Mouse (Mus musculus): Measurements from ENCODE around the gene Qsox2.

Qsox2 gene

DNA sequence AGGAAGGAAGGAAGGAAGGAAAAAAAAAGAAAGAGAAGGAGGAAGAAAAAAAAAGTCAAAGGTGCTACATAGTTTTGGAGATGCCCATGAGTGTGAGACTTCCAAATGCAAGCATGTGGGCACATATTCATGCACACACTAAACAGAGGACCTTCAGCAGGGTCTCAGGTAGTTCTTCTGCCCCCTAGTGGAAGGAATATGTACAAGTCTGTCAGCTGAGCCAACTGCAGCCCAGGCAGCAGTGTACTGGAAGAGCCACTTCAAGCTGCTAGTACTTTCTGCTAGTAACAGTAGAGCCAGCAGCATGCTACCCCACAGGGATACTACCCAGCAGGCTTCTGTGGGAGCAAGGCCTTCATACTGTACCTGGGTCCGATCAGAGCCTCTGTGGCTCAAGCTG, 9.5 kb downstream of the Qsox2 start:
- in situ Hi-C loops (cut with MboI; ENCODE audit: unreplicated experiment in 2 of 2) = no loop called here

DNA sequence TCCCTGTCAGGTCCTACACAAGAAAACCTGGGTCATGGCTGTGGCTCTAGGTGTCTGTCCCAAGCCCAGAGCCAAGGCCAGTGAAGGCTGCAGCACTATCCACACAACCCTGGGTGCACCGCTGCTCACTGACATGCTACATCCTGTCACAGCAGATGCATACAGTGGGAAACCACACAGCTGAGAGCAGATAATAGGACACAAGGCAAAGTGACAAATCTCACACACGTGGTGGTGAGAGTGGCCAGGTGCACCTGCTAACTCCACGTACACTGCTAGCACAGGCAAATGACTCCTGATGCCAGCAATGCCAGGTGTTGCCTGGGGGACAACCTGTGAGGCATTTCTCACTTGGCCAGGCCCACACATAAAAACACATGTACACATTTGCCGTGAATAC, 12.1 kb downstream of the Qsox2 start:
- in situ Hi-C loops (cut with MboI; ENCODE audit: unreplicated experiment in 2 of 2) = no loop called here

DNA sequence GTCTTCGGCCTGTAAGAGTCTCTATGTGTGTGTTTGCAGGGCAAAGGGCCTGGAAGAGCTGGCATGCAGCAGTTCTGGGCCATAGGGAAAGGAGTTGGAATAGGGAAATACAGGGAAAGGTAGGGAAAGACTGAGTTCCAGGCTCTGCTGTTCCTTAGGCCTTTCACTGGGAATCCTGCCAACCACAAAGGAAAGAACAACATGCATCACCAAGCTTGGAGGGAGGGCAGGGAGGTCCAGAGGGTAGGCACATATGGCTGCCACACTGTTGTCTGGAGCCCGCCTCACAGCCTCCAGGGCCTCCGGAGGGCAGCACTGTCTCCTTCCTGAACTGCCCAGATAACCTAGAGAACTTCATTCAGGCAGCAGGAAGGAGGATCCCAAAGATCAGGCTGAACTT, 13.4 kb downstream of the Qsox2 start:
- in situ Hi-C loops (cut with MboI; ENCODE audit: unreplicated experiment in 2 of 2) = no loop called here

DNA sequence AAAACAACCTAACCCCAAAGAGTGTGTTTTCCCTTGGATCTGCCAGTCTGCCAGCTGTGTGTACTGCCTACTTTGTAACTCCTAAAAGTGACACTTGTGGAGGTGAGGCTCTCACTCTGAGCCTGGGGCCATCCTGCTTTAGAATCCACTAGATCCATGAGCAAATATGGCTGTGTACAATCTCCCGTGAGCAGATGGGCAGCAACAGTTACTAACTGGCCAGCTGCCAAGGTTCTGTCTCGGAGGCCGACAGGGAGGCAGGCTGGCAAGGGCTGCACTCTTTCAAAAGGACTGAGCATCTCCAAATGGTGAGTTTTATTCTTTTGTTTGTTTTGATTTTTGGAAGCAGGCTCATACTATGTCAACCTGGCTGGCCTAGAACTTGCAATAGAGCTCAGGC, 22.8 kb downstream of the Qsox2 start:
- in situ Hi-C loops (cut with MboI; ENCODE audit: unreplicated experiment in 2 of 2) = no loop called here

DNA sequence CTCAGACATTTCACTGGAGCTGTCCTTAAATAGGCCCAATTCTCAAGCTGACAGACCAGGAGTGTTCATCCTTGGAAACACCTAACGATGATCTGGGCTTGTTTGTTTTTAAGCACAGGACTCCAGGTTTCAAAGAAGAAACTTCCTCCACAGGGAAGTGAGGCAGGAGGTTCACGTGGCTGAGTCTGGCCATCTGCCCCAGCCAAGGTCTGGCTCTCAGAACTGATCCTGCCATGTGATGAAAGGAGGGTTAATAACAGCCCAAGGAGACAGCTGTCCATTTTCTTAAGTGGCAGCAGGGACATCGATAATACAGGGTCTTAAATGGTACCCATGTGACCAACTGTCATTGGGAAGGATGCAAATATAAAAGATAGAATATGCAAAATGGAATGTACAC, 27.8 kb downstream of the Qsox2 start:
- in situ Hi-C loops (cut with MboI; ENCODE audit: unreplicated experiment in 2 of 2) = no loop called here

DNA sequence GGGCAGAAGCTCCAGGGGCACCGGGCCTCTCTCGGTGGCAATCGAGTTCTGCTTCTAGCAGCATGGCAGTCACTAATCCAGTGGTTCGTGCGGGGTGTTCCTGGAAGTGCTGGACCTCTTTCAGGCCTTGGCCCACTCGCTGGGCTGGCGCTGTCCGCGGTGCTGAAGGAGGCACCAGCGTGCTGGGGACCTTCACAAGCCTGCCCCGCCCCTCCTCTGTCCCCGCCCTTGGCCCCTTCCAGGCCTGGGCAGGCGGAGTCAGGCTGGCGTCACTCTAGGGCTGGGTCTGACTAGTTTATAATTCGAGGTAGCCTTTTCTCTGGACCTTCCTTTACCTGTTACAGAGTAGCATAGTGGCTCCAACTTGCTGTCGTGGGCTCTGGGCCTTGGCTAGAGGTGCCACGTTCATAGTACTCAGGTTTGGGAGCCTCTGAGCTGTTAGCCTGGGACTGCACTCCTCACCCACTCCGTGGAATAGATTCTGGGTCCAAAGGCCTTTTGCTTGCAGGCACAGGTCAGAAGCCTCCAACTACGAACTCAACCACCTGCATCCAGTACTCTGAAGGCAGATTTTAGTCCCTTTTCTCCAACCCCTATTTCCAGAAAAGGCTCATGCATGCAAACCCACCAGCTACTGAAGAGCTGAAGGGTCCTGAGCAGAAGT, 29.1 kb downstream of the Qsox2 start, which contains the start of gene Lhx3:
Lhx3 (minus strand) TSS at position 164 of the 664 bp plus-strand sequence.
- in situ Hi-C loops (cut with MboI; ENCODE audit: unreplicated experiment in 2 of 2) = no loop called here

DNA sequence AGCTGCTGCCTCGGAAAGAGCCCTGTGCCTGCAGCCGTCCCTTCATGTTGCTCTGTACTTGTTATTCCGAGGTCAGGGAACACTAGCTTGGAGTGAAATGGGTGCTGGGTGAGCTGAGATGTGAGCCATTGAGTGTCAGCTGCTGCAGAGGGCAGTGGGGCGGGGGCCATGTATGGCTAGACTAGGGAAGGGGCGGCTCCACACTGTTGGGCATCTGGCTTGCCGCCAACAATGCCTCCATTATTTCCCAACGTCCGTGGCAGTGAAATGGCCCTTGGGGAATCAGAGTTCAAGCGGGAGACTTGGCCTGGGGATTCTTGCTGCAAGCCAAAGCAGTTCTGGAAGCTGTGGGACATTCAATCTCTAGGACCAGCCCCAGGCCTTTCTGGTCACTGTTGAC, 29.8 kb downstream of the Qsox2 start:
- in situ Hi-C loops (cut with MboI; ENCODE audit: unreplicated experiment in 2 of 2) = no loop called here

DNA sequence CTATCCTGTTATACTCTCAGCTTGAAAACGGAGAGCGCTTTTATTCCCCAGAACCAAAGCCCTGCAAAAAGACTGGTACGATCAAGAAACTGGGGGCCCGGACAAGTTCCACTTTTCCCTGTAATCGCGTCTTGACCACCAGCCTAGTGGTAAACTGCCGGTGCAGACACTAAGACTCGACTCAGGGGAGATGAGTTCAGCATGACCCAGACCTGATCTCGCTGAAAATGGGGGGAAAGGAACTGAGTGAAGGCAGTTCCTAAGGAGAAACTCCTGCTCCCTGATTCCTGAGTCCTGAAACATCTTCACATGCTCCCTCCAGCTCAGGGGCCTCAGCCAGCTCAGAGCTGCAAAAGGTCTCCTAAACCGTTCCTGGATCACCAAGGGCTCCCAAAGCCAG, 31.6 kb downstream of the Qsox2 start:
- in situ Hi-C loops (cut with MboI; ENCODE audit: unreplicated experiment in 2 of 2) = no loop called here

DNA sequence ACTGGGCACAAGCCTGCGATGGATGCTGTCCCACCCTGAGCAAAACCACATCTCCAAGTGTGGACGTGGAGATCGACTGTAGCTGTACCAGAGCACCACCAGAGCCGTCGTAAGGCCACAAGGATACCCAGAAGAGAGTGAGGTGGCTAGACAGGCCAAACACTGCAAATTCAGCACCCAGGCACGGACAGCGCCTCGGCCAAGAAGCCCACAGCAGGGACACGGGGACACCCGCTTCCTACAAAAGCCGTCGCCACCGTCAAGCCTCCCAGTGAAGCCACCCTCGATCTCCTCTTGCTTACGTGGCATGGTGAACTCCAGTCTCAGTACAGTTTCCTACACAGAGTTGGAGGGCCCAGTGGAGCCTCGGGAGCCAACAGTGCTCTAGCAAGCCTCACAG, 32.2 kb downstream of the Qsox2 start:
- in situ Hi-C loops (cut with MboI; ENCODE audit: unreplicated experiment in 2 of 2) = no loop called here

DNA sequence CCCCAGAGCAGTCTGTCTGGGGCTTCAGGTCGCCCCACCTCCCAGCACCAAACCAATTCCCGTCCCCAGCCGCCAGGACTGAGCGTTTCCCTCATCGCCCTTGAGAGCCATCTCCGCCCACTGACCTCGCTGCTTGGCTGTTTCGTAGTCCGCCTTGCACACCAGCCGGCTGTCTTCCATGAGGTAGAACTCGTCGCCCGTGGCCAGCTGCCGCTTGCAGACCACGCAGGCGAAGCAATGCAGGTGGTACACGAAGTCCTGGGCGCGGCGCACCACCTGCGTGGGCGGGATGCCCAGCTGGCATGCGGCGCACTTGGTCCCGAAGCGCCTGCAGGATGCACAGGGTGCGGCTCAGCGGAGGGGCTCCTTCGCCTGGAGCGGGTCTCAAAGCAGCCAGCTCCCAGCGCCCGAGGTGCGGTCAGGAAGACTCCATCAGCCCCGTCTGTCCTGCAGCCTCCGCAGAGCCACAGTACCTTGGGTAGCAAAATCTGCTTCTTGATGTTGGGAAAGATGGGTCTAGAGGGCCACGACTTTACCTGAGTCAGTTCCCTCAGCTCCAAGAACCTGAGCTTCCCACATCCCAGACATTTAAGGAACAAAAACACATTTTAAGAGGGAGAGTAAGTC, 34.4 kb downstream of the Qsox2 start:
- in situ Hi-C loops (cut with MboI; ENCODE audit: unreplicated experiment in 2 of 2) = no loop called here

DNA sequence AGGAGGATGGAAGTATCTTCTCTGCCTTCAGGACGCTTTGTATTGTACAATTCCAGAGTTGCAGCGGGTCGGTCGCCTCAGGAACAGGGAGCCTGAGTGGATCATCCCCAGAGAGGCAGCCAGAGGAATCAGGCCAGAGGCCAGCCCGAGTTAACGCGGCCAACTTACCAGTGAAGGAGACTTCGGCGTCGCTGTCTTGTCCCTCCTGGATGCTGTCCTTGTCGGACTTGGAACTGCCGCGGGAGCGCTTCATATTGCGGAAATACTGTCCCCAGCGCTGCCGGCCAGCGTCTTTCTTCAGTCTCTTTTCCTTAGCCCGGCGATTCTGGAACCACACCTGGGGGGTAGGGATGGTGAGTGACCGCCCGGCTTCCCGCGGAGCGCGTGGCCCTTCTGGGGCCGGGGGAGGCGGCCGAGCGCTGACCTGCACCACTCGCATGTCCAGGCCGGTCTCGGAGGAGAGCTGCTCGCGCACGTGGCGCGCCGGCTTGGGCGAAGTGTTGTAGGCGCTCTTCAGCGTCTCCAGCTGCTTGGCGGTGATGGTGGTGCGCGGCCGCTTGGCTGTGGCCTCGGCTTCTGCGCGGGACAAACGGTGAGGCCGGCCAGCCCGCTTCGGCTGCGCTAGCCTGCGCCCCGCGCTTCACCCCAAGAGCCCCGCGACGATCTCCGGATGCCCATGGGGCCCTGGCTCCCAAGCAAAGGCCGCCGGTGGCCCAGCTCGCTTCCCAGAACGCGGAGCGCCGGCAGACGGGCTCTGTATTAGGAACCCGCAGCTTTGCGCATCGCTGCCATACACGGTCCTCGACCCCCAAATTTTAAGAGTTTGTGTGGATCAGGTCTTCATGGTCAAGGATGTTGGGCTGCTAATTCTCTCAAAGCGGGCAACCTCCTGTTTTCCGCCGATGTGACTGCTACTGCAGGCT, 35.1 kb downstream of the Qsox2 start:
- in situ Hi-C loops (cut with MboI; ENCODE audit: unreplicated experiment in 2 of 2) = no loop called here

DNA sequence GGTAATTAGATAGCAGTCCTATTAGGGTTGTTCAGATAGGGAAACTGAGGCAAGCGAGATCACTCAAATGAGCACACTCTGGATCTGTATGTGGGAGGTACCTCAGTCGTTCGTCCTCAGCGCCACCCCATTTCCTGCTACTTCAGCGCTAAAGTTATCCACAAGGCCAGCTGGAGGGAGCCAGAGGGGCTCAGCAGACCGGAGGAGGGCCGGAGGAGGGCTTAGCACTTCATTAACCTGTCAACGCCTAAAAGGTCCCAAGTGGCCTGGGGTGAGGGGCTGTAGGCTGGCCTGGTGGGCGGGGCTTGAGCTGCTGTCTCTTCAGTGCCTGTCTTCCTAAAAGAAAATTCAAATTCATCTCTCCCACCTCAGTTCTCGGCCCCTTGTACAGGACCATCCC, 38.8 kb downstream of the Qsox2 start:
- in situ Hi-C loops (cut with MboI; ENCODE audit: unreplicated experiment in 2 of 2) = no loop called here

DNA sequence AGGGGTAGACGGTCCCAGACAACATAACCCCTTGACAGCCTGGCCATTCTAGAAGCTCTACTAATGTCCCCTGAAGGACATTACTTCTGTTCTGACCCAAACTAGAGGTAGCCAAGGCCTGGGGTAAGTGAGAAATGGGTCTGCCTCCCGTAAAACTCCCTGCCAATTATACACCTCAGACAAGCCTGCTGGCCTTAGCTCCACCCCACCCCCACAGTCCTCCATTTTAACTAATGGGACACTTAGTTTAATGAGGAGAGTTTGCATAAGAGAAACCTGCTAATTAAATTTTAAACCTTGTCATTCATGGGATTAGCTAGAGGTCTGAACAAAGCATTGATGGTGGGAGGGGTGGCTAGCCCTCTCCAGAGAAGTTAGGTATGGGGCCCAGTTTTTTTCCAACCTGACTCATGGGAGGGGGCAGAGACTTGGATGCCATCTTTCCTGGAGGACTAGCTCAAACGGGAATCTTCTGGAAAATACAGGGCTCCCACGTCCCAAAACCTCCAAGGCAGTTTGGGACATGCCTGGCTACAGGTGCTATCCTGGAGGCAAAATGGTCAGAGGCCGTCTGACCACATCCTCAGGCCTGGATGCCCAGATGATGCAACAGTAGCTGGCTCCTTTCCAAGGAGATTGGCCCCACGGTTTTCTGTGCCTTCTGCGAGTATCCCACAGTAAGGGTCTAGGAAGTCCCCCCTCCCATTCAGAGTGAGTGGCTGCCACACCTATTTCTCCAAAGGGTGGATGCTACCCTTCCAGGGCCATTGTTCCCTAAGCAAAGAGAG, 42.6 kb downstream of the Qsox2 start:
- in situ Hi-C loops (cut with MboI; ENCODE audit: unreplicated experiment in 2 of 2) = no loop called here

DNA sequence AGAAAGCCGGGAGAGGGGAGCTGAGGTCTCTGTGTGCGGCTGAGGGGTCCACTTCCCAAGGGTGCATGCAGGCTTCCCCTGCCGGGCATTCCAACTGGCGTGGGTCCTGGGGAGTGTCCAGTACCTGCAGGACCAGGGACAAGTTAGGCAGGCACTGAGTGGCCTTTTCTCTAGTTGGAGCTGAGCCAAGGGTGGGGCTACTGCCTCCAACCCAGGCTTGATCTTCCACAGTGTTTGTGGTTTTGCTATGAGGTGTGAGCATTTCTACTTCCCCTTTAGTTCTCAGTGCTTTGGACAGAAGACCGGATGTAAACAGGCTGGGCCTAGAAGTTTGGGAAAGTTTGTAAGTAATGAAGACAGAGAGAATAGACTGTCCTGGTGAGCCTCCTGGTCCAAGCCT, 48.8 kb downstream of the Qsox2 start:
- in situ Hi-C loops (cut with MboI; ENCODE audit: unreplicated experiment in 2 of 2) = loop anchor here in 1 of 2 experiments (10.0 kb wide), 1 partner anchor 376 kb away; no protein-coding TSS in a partner anchor

DNA sequence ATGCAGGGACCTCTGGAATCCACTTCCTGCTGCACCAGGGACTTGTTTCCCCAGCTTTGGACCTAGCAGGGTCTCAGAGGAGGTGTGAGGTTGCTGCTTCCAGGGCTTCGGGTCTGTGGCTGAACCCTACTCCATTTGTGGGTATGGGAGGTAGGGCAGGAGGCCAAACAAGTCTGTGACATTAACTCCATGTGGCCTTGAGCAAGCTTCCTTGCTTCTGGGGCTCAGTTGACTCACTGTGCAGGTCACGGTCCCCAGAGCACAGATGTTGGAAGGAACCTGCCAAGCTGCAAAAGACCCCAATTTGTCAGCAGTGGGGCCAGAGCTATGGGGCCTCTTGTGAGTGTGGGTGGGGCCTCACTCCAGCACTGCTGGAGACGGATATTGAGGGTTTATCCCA, 53.0 kb downstream of the Qsox2 start:
- in situ Hi-C loops (cut with MboI; ENCODE audit: unreplicated experiment in 2 of 2) = loop anchor here in 1 of 2 experiments (10.0 kb wide), 1 partner anchor 380 kb away; no protein-coding TSS in a partner anchor

DNA sequence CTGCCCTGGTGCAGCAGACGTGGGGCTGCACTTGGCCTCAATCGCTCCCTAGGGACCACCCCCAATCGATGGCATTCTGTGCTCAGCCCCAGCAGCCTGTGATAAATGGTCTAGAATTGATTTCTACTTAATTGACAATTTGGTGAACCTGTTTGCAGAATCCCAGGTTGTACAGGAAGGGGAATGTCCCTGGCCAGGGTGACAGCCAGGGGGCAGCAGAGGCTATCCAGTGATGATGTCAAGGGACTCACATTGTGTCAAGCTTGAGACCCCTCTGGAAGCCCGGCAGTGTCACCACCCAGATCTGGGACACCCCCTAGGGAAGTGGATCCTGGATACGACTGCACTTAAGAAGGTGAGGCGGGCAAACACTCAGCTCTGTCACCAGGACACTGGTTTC, 54.7 kb downstream of the Qsox2 start:
- in situ Hi-C loops (cut with MboI; ENCODE audit: unreplicated experiment in 2 of 2) = loop anchor here in 1 of 2 experiments (10.0 kb wide), 1 partner anchor 382 kb away; no protein-coding TSS in a partner anchor

DNA sequence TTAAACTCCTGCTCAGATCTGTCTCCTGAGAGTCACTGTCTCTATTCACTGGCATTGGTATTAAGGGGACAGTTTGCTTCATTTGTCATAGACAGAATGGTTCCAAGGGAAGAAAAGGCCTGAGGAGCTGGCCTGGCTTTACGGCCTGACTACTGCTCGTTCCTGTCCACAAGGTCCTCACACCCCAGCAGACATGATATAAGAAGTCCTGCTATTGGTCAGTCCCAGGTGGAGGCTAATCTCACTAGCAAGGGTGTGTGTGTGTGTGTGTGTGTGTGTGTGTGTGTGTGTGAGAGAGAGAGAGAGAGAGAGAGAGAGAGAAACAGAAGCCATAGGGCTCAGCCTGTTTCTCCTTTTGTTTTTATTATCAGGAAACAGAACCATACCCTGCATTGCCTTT, 60.1 kb downstream of the Qsox2 start:
- in situ Hi-C loops (cut with MboI; ENCODE audit: unreplicated experiment in 2 of 2) = loop anchor here (5.0 to 10.0 kb wide), 2 partner anchors 98 to 100 kb away; no protein-coding TSS in a partner anchor

DNA sequence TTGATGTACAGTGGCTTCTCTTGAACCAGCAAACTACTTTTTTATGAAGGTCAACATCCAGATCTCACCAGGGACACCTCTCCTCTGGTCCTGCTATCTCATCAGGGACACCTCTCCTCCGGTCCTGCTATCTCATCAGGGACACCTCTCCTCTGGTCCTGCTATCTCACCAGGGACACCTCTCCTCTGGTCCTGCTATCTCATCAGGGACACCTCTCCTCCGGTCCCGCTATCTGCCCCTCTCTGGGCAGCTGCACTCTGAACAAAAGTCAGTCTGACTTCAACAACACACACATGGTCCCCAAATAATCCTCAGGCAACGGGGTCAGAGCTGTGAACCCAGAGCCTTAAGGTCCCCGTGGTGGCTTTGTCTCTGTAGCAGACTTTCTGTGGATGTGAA, 60.6 kb downstream of the Qsox2 start:
- in situ Hi-C loops (cut with MboI; ENCODE audit: unreplicated experiment in 2 of 2) = loop anchor here (5.0 to 10.0 kb wide), 2 partner anchors 98 to 101 kb away; no protein-coding TSS in a partner anchor

DNA sequence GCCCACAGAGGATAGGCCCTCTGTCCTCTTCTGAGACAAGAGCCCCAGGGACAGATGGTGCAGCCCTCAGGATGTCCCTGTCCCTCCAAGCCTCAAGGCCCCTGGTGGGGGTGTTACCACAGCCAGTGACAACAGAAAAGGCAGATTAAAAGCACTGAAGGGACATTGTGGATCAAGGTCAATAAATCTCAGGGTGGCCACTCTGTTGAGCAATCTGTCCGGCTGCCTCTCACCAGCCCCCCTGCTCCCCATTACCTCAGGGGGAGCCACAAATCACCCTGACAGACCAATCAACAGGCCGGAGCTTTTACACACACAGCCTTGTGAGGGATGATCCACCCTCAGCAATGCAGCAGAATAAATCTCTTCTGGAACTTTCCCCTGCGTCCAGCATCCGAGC, 62.1 kb downstream of the Qsox2 start:
- in situ Hi-C loops (cut with MboI; ENCODE audit: unreplicated experiment in 2 of 2) = loop anchor here (5.0 to 10.0 kb wide), 2 partner anchors 100 to 102 kb away; no protein-coding TSS in a partner anchor

DNA sequence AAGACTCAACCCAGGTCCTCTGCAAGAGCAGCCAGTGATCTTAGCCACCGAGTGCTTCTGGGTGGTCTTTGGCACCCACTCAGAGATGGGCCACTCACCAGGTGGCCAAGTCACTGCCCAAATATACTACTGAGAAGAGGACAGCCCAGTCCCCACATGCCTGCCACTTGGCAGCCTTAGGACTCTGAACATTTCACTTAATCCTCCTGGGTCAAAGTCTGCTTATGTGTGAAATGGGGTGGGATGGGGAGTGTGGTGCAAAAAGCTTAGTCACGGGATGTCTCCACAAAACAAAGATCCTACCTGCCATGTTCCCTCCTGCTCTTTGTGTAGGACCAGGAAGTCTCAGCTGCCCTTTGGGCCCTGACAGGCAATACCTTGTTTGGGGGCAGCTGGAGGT, 65.2 kb downstream of the Qsox2 start:
- in situ Hi-C loops (cut with MboI; ENCODE audit: unreplicated experiment in 2 of 2) = loop anchor here in 1 of 2 experiments (10.0 kb wide), 1 partner anchor 103 kb away; no protein-coding TSS in a partner anchor
